Mouse (Mus musculus) small intestine, adult 2 months (tissue): ENCODE measurements around the gene Zp2. TPM values are rescaled to one million over a fixed set of nuclear protein-coding genes. Genes with fewer than 3 reads are reported as not detected.

Source experiments
- H3K27ac ChIP-seq: fragments of 200-500 bp; 2 replicates; pipeline ENCODE4 v1.5.1; 2012; ENCODE audit warnings: low read depth, low read length, control low read depth, inconsistent platforms; ENCODE audit not compliant: insufficient read depth
- H3K27me3 ChIP-seq: fragments of 200-500 bp; 2 replicates; pipeline ENCODE4 v1.6.1; 2012; ENCODE audit warnings: mild to moderate bottlenecking, moderate library complexity, low read length, inconsistent platforms; ENCODE audit not compliant: control insufficient read depth, insufficient read depth
- H3K36me3 ChIP-seq: fragments of 200-500 bp; 2 replicates; pipeline ENCODE4 v1.6.1; 2012; ENCODE audit warnings: mild to moderate bottlenecking, low read length, control low read depth, inconsistent platforms; ENCODE audit not compliant: control insufficient read depth, insufficient read depth
- H3K4me1 ChIP-seq: fragments of 200-500 bp; 2 replicates; pipeline ENCODE4 v1.6.1; 2012; ENCODE audit warnings: low read length, inconsistent platforms, mixed read lengths; ENCODE audit not compliant: control insufficient read depth, insufficient read depth, insufficient read length
- H3K4me3 ChIP-seq: fragments of 200-500 bp; 2 replicates; pipeline ENCODE4 v1.5.1; 2012; ENCODE audit warnings: low read depth, mild to moderate bottlenecking, control low read depth, inconsistent platforms, low read length, moderate library complexity
- CTCF ChIP-seq: fragments of 200-500 bp; IDR thresholded peaks from 2 replicates; pipeline ENCODE4 v1.5.1; 2012; ENCODE audit warnings: low read depth, mild to moderate bottlenecking, control low read depth, inconsistent platforms, low read length, moderate library complexity, mixed read lengths; ENCODE audit not compliant: insufficient replicate concordance, insufficient read length; ENCODE audit errors: extremely low read depth
- POLR2A ChIP-seq: fragments of 200-500 bp; IDR thresholded peaks from 2 replicates; pipeline ENCODE4 v1.6.1; 2012; ENCODE audit warnings: low read depth, mild to moderate bottlenecking, control low read depth, inconsistent platforms, low read length, moderate library complexity
- WGBS: fragments of 180-500 bp; shearing (Covaris S2); methylation state at CpG from one replicate; pipeline ENCODE4 v1.1.7; 2018; 5-methylcytosine and 5-hydroxymethylcytosine counted together
- polyA plus RNA-seq: library from polyadenylated mRNA; depleted of rRNA; stranded (reverse); fragments of >200 nt; gene quantifications from 2 replicates; pipeline ENCODE4 v1.2.3, GENCODE M21; 2012

Gene Zp2
- polyA plus RNA-seq, 1 experiment: 0.05 TPM

GRCm38 (mm10) chr7:120172188-120172700, 27.2 kb upstream of the Zp2 start:
- TF ChIP-seq POLR2A: no peak
- TF ChIP-seq CTCF: no peak
- peak overlapping the region; percentile 57; the same call in 1 of the 2 replicates for H3K27ac ChIP-seq
- H3K4me1 ChIP-seq: peaks cover 2% of the 10 kb centered on the region; the same call in 1 of the 2 replicates
- no peak overlapping the region for H3K4me3 ChIP-seq
- no peaks in the 10 kb centered on the region for H3K27me3 ChIP-seq
- WGBS: 50% methylated on average over 1 of the region's 1 CpGs
- peaks cover 5% of the 10 kb centered on the region; the same call in 1 of the 2 replicates for H3K36me3 ChIP-seq

GRCm38 (mm10) chr7:120163581-120164251, 18.6 kb upstream of the Zp2 start:
- Histone ChIP-seq H3K27me3 (no peaks in the 10 kb centered on the region), H3K4me3 (no peak overlapping the region), H3K36me3 (no peaks in the 10 kb centered on the region), H3K4me1 (peaks cover 2% of the 10 kb centered on the region; the same call in 1 of the 2 replicates), H3K27ac (no peak overlapping the region)
- 87% methylated on average over 11 of the region's 11 CpGs for WGBS
- TF ChIP-seq POLR2A (no peak), CTCF (no peak; the same call in 1 of the 2 replicates)

- H3K4me3 ChIP-seq: no peak overlapping the region
- peak overlapping the region; percentile 82 for H3K27ac ChIP-seq
- peaks cover 21% of the 10 kb centered on the region; the same call in 1 of the 2 replicates for H3K4me1 ChIP-seq
- no peaks in the 10 kb centered on the region for H3K27me3 ChIP-seq
- H3K36me3 ChIP-seq: no peaks in the 10 kb centered on the region
- 18% methylated on average over 4 of the region's 4 CpGs for WGBS
- TF ChIP-seq POLR2A: no peak; the same call in 1 of the 2 replicates
- no peak for TF ChIP-seq CTCF
Observed at GRCm38 (mm10) chr7:120158121-120158613, 13.1 kb upstream of the Zp2 start.

GRCm38 (mm10) chr7:120157575-120158061, 12.5 kb upstream of the Zp2 start:
- Histone ChIP-seq H3K27me3 (no peaks in the 10 kb centered on the region), H3K36me3 (no peaks in the 10 kb centered on the region), H3K4me1 (peaks cover 21% of the 10 kb centered on the region; the same call in 1 of the 2 replicates), H3K27ac (peak overlapping the region; percentile 82), H3K4me3 (no peak overlapping the region)
- whole genome bisulfite sequencing: 38% methylated on average over 5 of the region's 5 CpGs
- no peak for TF ChIP-seq POLR2A
- no peak for TF ChIP-seq CTCF

GRCm38 (mm10) chr7:120156841-120157409, 11.8 kb upstream of the Zp2 start:
- 64% methylated on average over 2 of the region's 2 CpGs for WGBS
- Histone ChIP-seq H3K4me3 (no peak overlapping the region), H3K27ac (no peak overlapping the region), H3K4me1 (peaks cover 24% of the 10 kb centered on the region; the same call in 1 of the 2 replicates), H3K27me3 (no peaks in the 10 kb centered on the region), H3K36me3 (no peaks in the 10 kb centered on the region)
- TF ChIP-seq CTCF (no peak), POLR2A (no peak)

GRCm38 (mm10) chr7:120150898-120151297, 5.8 kb upstream of the Zp2 start:
- peaks cover 29% of the 10 kb centered on the region; the same call in 1 of the 2 replicates for H3K4me1 ChIP-seq
- H3K27ac ChIP-seq: peak overlapping the region; percentile 69; the same call in 1 of the 2 replicates
- H3K4me3 ChIP-seq: no peak overlapping the region
- TF ChIP-seq POLR2A (no peak), CTCF (no peak)
- no peaks in the 10 kb centered on the region for H3K36me3 ChIP-seq
- WGBS: 70% methylated on average over 2 of the region's 2 CpGs
- no peaks in the 10 kb centered on the region for H3K27me3 ChIP-seq

- Histone ChIP-seq H3K4me3 (no peak overlapping the region), H3K27ac (peak overlapping the region; percentile 96), H3K27me3 (no peaks in the 10 kb centered on the region), H3K4me1 (peaks cover 29% of the 10 kb centered on the region; the same call in 1 of the 2 replicates), H3K36me3 (no peaks in the 10 kb centered on the region)
- WGBS: 15% methylated on average over 3 of the region's 3 CpGs
- TF ChIP-seq CTCF: no peak
- TF ChIP-seq POLR2A: no peak
Observed at GRCm38 (mm10) chr7:120150257-120150656, 5.2 kb upstream of the Zp2 start.
